Mouse (Mus musculus): ENCODE measurements around the gene Mgll. TPM values are rescaled to one million over a fixed set of nuclear protein-coding genes. Genes with fewer than 3 reads are reported as not detected.

The Mgll gene
- polyA plus RNA-seq, 1 experiment from 2014 or later = 75.9 TPM

DNA sequence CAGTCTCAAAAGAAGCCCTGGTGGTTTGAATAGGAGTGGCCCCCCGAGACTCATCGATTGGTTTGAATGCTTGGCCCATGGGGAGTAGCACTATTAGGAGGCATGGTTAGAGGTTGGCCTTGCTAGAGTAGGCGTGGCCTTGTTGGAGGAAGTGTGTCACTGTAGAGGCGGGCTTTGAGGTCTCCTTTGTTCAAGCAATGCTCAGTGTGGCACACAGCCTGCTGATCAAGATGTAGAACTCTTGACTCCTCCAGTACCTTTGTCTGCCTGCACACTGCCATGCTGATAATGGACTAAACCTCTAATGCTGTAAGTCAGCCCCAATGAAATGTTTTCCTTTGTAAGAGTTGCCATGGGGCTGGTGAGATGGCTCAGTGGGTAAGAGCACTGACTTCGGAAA, 108.5 kb downstream of the Mgll start:
- Histone ChIP-seq H3K4me2 (replicated peaks) (no peak overlapping the region), H3K4me3 (replicated peaks) (no peak overlapping the region), H3K9me3 (no peaks in the 10 kb centered on the region), H3K27ac (no peak overlapping the region), H3K36me3 (no peaks in the 10 kb centered on the region), H3K4me1 (replicated peaks) (0 out of 2 replicates have a peak, but pooled peaks cover 1% of the 10 kb centered on the region), H3K9ac (no peak overlapping the region), H3K27me3 (replicated peaks) (no peaks in the 10 kb centered on the region)
- WGBS = 80% methylated on average over 5 of the region's 5 CpGs
- peak; percentile 52; the same call in 1 of the 2 replicates for ATAC-seq

GRCm38 (mm10) chr6:88833340-88834140, 109.3 kb downstream of the Mgll start:
- H3K9me3 ChIP-seq = no peaks in the 10 kb centered on the region
- H3K4me3 ChIP-seq (replicated peaks) = no peak overlapping the region
- no peak overlapping the region for H3K9ac ChIP-seq
- no peak overlapping the region for H3K4me2 ChIP-seq (replicated peaks)
- H3K4me1 ChIP-seq (replicated peaks) = no peaks in the 10 kb centered on the region
- no peaks in the 10 kb centered on the region for H3K27me3 ChIP-seq (replicated peaks)
- no peak for ATAC-seq
- no peak overlapping the region for H3K27ac ChIP-seq
- H3K36me3 ChIP-seq = 0 out of 2 replicates have a peak, but pooled peaks cover 2% of the 10 kb centered on the region
- WGBS = 70% methylated on average over 5 of the region's 5 CpGs

DNA sequence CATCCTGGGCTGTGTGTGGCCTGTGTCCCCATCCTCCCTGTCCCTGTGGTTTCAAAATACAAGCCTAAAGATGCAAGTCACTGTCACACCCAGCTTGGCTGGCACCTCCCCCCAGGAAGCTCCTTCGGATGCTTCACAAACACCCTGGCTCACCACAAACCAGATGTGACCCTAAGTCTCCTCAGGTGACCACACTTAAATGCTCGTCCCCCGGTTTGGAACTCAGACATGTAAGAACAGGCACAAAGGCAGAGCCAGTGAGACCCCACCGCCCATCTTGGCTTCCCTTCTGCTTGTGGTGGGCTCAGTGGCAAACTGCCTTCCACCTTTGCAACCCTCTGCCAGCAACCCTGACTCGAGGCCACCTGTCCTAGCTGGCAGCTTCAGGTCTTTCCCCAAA, 110.8 kb downstream of the Mgll start:
- H3K27me3 ChIP-seq (replicated peaks) = no peaks in the 10 kb centered on the region
- H3K36me3 ChIP-seq = 0 out of 2 replicates have a peak, but pooled peaks cover 2% of the 10 kb centered on the region
- H3K4me2 ChIP-seq (replicated peaks) = no peak overlapping the region
- ATAC-seq = no peak
- no peak overlapping the region for H3K27ac ChIP-seq
- WGBS = 79% methylated on average over 5 of the region's 5 CpGs
- no peak overlapping the region for H3K9ac ChIP-seq
- H3K4me1 ChIP-seq (replicated peaks) = no peaks in the 10 kb centered on the region
- H3K9me3 ChIP-seq = no peaks in the 10 kb centered on the region
- no peak overlapping the region for H3K4me3 ChIP-seq (replicated peaks)

GRCm38 (mm10) chr6:88836178-88836819, 112.1 kb downstream of the Mgll start:
- 83% methylated on average over 28 of the region's 28 CpGs for WGBS
- H3K9me3 ChIP-seq = no peaks in the 10 kb centered on the region
- 0 out of 2 replicates have a peak, but pooled peaks cover 2% of the 10 kb centered on the region for H3K36me3 ChIP-seq
- no peak overlapping the region for H3K9ac ChIP-seq
- H3K4me2 ChIP-seq (replicated peaks) = no peak overlapping the region
- no peak for ATAC-seq
- H3K4me3 ChIP-seq (replicated peaks) = no peak overlapping the region
- no peaks in the 10 kb centered on the region for H3K27me3 ChIP-seq (replicated peaks)
- H3K4me1 ChIP-seq (replicated peaks) = peaks cover 9% of the 10 kb centered on the region
- H3K27ac ChIP-seq = no peak overlapping the region

DNA sequence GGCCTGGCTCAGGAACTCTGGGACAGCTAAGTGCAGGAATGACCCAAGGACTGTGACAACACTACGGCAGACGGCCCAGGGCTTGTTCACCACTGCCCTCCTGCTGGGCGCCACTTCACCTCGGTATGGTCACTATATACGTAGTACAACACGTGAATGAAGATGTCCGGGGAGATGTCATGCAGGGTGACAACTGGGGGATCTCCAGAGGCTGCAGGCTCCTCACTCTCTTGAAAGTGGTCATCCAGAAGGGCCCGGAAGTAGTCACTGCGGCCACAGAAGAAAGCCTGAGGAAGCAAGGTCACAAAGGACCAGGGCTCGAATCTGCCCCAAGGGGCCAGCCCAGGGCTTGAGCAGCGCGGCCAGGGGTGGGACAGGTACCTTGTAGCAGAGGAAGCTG, 113.8 kb downstream of the Mgll start:
- Histone ChIP-seq H3K9ac (no peak overlapping the region), H3K4me1 (replicated peaks) (peaks cover 13% of the 10 kb centered on the region), H3K9me3 (no peaks in the 10 kb centered on the region), H3K4me3 (replicated peaks) (no peak overlapping the region), H3K27me3 (replicated peaks) (no peaks in the 10 kb centered on the region), H3K36me3 (0 out of 2 replicates have a peak, but pooled peaks cover 2% of the 10 kb centered on the region), H3K27ac (no peak overlapping the region), H3K4me2 (replicated peaks) (no peak overlapping the region)
- no peak for ATAC-seq
- WGBS = 91% methylated on average over 12 of the region's 12 CpGs

GRCm38 (mm10) chr6:88838613-88839012, 114.4 kb downstream of the Mgll start:
- no peak overlapping the region for H3K27ac ChIP-seq
- no peak overlapping the region for H3K4me3 ChIP-seq (replicated peaks)
- 0 out of 2 replicates have a peak, but pooled peaks cover 2% of the 10 kb centered on the region for H3K36me3 ChIP-seq
- no peaks in the 10 kb centered on the region for H3K27me3 ChIP-seq (replicated peaks)
- ATAC-seq = no peak
- no peak overlapping the region for H3K9ac ChIP-seq
- WGBS = 95% methylated on average over 10 of the region's 10 CpGs
- H3K4me2 ChIP-seq (replicated peaks) = no peak overlapping the region
- no peaks in the 10 kb centered on the region for H3K9me3 ChIP-seq
- peaks cover 19% of the 10 kb centered on the region for H3K4me1 ChIP-seq (replicated peaks)

DNA sequence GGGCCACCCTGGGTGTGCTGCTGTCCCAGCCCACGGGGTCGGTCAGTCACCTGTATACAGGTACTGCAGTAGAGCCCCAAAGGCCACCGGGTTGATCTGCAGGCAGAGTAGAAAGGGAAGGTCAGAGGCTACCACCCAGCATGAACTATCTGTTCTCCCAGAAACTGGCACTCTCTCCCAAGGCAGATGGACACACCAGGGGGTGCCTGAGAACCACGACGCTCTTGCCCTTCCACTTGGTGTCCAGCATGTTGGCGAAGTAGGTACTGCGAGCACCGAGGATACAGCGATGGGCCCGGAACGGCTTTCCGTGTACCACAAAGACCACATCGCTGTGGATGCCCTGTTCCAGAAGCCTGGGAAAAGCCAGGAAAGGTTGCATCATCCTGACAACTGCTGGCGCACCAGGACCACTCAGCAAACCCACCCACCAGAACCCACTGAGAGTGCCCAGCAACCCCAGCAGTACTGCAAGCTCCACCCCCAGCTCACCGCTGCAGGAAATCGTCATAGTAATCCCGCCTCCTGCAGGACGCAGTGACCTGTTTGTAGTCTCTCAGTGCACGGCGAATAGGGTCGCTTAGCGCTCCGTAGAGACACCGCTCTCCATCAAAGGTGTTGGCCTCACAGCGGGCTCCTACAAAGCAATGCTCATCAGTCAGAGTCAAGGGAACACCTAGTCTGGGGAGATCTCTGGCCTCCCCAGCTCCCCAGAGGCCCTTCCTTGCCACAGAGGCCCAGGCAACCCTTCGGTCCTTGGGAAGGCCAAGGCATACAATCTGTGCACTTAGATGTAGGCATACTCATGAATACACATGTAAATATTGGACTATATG, 115.1 kb downstream of the Mgll start:
- no peak for ATAC-seq

GRCm38 (mm10) chr6:88840211-88840610, 116.0 kb downstream of the Mgll start:
- peaks cover 19% of the 10 kb centered on the region for H3K4me1 ChIP-seq (replicated peaks)
- 0 out of 2 replicates have a peak, but pooled peaks cover 2% of the 10 kb centered on the region for H3K36me3 ChIP-seq
- H3K4me2 ChIP-seq (replicated peaks) = no peak overlapping the region
- ATAC-seq = no peak
- whole genome bisulfite sequencing = 76% methylated on average over 3 of the region's 3 CpGs
- no peaks in the 10 kb centered on the region for H3K9me3 ChIP-seq
- H3K9ac ChIP-seq = no peak overlapping the region
- no peak overlapping the region for H3K4me3 ChIP-seq (replicated peaks)
- no peaks in the 10 kb centered on the region for H3K27me3 ChIP-seq (replicated peaks)
- no peak overlapping the region for H3K27ac ChIP-seq

More for the DNA sequence above, 115.1 kb downstream of the Mgll start:
- H3K27ac ChIP-seq = no peak overlapping the region
- H3K36me3 ChIP-seq = 0 out of 2 replicates have a peak, but pooled peaks cover 2% of the 10 kb centered on the region
- H3K4me3 ChIP-seq (replicated peaks) = no peak overlapping the region
- no peaks in the 10 kb centered on the region for H3K9me3 ChIP-seq
- WGBS = 87% methylated on average over 26 of the region's 26 CpGs
- H3K9ac ChIP-seq = no peak overlapping the region
- no peaks in the 10 kb centered on the region for H3K27me3 ChIP-seq (replicated peaks)
- peaks cover 19% of the 10 kb centered on the region for H3K4me1 ChIP-seq (replicated peaks)
- no peak overlapping the region for H3K4me2 ChIP-seq (replicated peaks)

DNA sequence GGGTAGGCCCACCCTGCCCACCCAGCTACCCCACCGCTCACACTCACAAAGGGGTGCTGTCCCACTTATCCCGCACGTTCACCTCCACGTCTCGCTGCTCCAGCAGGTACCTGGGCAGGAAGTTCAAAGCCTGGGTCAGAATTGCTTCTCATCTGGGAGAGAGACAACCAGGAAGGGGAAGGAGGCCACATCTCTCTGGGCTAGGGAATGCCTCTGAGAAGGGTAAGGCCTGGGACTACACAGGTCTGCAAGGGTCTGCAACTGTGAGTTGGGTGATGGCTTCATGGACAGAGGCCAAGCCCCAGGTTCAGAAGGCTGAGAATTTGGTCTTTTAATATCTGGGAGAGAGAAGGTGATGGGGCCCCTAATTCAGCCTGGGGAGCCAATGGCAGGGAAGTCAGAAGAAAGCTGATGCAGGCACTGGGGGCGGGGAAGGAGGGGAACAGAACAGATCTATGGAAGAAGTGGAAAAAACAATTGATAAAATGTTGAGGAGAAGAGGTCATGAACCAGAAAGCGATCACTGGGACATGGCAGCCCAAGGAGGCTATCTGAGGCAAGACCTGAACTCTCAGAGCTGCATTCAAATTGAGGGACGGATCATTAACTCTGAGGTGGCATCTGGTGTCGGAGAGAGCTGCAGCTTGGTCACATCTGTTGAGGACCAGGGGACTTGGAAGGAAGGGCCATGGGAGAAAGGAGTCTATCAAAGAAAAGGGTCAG, 116.7 kb downstream of the Mgll start:
- Histone ChIP-seq H3K36me3 (0 out of 2 replicates have a peak, but pooled peaks cover 2% of the 10 kb centered on the region), H3K27me3 (replicated peaks) (no peaks in the 10 kb centered on the region), H3K9me3 (no peaks in the 10 kb centered on the region), H3K4me1 (replicated peaks) (peaks cover 19% of the 10 kb centered on the region), H3K4me3 (replicated peaks) (peak overlapping the region; percentile 79), H3K27ac (peak overlapping the region; percentile 81), H3K9ac (peak overlapping the region; percentile 82), H3K4me2 (replicated peaks) (peak overlapping the region; percentile 95)
- WGBS = 57% methylated on average over 9 of the region's 9 CpGs
- no peak for ATAC-seq

DNA sequence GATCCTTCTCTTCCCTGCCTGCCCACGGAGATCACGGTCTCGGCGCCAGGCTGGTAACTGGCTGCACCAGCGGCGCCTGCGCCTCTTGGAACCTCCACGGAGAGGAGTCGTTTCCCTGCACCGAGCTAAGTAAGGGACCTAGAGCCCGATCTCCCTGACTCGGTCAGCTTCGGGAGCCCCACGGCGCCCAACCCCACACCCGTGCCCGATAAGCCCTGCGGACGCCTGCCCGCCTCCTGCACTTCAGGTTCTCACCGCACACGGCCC, 117.2 kb downstream of the Mgll start:
- Histone ChIP-seq H3K27ac (peak overlapping the region; percentile 81), H3K4me1 (replicated peaks) (peaks cover 19% of the 10 kb centered on the region), H3K27me3 (replicated peaks) (no peaks in the 10 kb centered on the region), H3K9ac (peak overlapping the region; percentile 82), H3K9me3 (no peaks in the 10 kb centered on the region), H3K4me3 (replicated peaks) (peak overlapping the region; percentile 79), H3K36me3 (0 out of 2 replicates have a peak, but pooled peaks cover 2% of the 10 kb centered on the region), H3K4me2 (replicated peaks) (peak overlapping the region; percentile 95)
- peak; percentile 22; the same call in 1 of the 2 replicates for ATAC-seq
- under 1% methylated on average over 22 of the region's 22 CpGs for WGBS

DNA sequence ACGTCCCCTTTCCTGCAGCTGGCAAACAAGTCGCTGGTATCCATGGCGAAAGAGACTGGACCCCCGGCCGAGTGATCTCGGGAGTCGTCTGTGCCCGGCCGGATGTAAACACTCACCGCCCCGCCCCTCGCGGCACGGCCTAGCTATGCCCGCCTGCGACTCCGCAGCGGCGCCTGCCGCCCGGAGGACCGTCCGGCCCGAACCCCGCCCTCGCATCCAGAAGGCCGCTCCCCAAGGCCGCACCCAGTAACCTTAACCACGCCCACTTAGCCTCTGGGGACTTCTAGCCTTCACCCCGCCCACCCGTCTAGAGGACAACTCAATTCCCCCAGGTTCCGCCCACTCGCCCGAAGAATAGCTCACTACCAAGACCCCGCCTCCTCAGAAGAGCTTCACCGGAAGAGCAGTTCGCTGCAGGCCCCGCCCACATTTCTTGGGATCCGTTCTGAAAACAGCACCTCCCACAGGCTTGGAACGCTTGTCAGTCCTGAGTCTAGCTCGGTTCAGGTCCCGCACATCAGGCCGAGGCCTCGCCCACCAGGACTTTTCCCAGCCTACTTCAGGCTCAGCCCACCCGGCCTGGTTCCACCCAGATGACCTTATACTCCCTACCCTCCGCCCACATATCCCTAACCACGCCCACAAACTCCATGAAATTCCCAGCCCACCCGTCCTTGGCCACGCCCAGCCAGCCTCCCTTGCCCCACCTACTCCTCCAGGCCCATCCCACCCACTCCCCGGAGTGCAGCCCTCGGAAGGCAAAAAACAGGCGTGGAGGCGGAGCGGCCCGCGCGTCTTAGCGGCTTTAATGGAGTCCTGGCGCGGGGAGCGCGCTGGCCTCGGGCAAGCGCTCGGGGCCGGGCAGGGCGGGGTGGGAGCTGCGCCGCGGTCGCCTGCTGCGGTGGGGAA, 117.8 kb downstream of the Mgll start, which contains the start of gene Abtb1:
Abtb1 (minus strand) TSS at position 204 of the 909 bp plus-strand sequence.
- Histone ChIP-seq H3K4me3 (replicated peaks) (peak within 1 kb of the TSS; percentile 79), H3K36me3 (0 out of 2 replicates have a peak, but pooled peaks cover 2% of the 10 kb centered on the region), H3K27ac (peak within 1 kb of the TSS; percentile 84), H3K4me1 (replicated peaks) (peaks cover 19% of the 10 kb centered on the region), H3K9ac (peak within 1 kb of the TSS; percentile 86), H3K4me2 (replicated peaks) (peak within 1 kb of the TSS; percentile 95), H3K27me3 (replicated peaks) (no peaks in the 10 kb centered on the region), H3K9me3 (no peaks in the 10 kb centered on the region)
- ATAC-seq = peak; percentile 98
- WGBS = under 1% methylated on average over 72 of the region's 72 CpGs

All from intestine, embryonic 15.5 days (tissue).